Mouse (Mus musculus): ENCODE results near the gene Nxpe4.
"Not testable (repeated sequence)": the region's sequence is repeated elsewhere in the genome, so short reads cannot be mapped to it uniquely, and the experiment has no call there.

Nxpe4 gene

DNA sequence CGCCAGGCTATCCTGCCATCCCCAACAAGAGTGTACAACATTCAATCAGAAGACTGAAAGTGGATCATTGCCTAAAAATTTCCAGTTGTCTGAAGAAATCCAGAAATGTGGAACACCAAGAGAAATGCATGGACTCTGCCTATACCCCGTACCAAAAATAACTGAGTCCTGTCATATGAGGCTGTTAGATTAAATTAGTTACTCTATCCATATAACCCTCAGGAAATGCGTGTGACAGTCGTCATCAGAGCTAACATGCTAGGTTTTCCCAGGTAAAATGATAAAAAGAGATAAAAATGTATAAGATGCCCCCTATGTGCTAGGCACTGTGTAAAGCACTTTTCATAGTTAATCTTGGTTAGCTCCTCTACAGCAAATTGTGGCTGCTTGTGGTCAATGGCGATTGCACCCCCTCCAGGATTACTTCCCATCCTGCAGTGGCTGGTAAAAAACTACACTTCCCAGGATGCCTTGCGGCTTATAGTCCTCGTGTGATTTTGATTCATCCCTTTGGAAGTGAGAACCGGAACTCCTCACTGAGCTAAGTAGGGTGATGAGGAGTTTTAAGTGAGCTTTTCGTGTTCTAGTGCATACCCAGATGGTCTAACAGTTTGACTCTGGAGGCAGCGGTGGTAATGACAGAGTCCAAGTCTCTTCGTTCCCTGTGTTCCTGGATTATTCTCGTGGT is at the start of gene Nxpe4:
Nxpe4 (plus strand) TSS at position 519 of the 688 bp plus-strand sequence.
- peak in 1 of 2 experiments; percentile 5 for DNase-seq (ENCODE audit: low spot score in 2 of 2)

DNA sequence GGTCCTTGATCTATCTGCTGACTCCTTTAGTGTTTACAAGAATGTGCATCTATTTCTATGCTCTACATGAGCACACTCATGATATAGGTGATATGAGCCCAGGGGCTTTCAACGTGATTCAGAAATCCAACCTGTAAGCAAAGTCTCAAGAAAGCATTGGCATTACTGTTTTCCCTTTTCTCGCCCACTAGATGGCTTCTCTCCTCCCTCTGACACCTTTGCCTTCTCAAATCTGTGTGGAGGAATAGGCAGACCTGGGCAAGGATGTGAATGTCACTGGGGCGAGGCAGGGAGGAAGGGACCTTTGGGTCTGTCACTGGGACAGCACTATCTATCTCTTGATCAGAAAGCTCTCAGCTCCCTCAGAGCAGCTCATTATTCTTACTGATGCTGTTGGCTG is 35.0 kb upstream of the Nxpe4 start:
- no peak for DNase-seq (ENCODE audit: low spot score in 2 of 2)

- DNase-seq (ENCODE audit: low spot score in 2 of 2), result no peak
Observed at GRCm38 (mm10) chr9:48137507-48137906, 24.3 kb upstream of the Nxpe4 start.

DNA sequence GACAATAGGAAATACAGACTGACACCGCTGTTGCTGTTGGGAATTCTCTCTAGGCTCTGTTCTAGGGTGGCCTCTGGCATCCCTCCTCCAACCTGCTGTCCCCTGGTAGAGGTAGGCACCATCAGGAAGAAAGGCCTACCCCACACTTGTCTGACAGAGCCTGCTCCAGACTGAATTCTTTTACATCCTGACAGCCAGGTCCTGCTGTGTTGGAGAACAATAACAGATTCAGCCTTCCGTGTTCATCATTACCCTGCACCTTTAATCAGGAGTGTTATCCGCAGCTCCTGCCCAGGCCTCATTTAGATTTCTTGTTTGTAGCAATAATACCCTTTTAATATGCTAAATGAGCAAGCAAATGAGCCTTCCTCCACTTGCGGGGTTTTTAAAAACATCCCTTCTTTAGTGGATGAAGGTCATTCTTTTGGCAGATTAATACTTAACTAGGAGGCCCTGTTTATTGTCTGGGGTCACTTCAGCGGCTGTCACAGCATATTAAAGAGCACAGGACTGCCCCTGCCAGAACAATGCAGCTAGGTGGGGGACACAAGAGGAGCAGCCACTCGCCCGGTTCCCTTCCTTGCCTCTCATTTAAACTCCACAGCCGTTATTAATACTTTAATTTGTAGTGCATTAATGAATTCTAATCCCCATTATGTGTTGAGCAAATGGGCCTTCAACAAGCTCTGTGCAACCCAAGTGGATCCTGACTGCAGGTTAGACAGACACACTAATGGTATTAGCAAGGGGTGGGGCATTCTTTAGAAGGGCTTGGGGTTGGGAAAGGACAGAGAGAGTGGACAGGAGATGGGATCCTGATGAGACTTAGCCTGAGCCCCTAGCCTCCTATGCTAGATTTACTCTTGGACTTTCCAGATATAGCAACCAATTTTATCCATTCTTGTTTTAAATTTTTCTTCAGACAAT is 21.1 kb upstream of the Nxpe4 start:
- DNase-seq (ENCODE audit: low spot score in 2 of 2), result no peak

- no peak for DNase-seq (ENCODE audit: low spot score in 2 of 2)
Observed at GRCm38 (mm10) chr9:48142646-48143045, 19.2 kb upstream of the Nxpe4 start.

DNA sequence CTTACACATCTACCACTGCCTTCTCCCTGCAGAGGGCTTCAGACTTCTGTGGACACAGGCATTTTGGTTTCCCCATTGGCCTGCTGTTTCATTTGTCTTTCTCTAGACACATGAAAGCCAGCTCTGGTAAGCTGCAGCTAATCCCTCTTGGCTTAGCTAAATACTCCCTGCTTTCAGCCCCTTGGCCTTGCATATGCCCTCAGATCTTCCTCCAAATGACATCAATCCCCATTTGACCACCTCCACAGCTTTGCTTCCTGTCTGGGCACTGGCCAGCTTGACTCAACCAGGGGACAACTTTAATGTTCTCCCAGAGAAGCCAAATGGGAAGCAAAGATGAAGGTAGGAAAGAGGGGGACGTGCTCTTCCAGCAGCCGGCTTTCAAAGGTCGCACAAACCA is 15.1 kb upstream of the Nxpe4 start:
- DNase-seq (ENCODE audit: low spot score in 2 of 2), result no peak

- DNase-seq (ENCODE audit: low spot score in 2 of 2), result not testable (repeated sequence)
Observed at GRCm38 (mm10) chr9:48166531-48166930, 4.7 kb downstream of the Nxpe4 start.

DNA sequence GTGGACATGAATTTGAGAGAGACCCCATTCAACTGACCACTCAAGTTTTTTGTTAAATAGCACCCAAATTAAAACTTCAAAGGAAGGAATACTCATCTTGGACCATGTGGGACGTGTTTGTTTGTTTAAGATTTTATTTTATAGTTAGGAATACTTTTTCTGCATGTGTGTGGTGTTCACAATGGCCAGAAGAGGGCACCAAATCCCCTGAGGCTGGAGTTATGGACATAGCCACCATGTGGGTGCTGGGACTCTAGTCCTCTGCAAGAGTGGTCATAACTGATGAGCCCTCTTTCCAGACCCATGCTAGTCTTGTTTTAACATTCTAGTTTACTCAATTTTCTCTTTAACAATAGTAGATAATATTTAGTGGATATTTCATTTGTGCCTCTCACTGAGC is 14.9 kb downstream of the Nxpe4 start:
- DNase-seq (ENCODE audit: low spot score in 2 of 2), result peak in 1 of 2 experiments; percentile 9

DNA sequence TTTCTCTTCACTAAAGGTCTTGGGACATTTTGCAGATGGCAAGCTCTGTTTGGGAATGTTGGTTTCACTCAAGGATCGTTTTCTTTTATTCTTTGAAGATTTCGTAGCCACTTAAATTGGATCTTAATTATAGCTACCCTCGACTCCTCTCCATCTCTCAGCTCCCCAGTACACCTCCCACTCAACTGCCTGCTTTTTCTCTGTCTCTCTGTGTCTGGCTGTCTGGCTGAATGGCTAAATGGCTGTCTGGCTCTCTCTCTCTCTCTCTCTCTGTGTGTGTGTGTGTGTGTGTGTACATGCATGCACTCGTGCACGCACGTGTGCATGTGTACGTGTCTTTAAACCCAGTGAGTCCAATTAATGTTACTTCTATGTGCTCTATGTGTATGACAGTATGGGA is 19.5 kb downstream of the Nxpe4 start:
- no peak for DNase-seq (ENCODE audit: low spot score in 2 of 2)

DNA sequence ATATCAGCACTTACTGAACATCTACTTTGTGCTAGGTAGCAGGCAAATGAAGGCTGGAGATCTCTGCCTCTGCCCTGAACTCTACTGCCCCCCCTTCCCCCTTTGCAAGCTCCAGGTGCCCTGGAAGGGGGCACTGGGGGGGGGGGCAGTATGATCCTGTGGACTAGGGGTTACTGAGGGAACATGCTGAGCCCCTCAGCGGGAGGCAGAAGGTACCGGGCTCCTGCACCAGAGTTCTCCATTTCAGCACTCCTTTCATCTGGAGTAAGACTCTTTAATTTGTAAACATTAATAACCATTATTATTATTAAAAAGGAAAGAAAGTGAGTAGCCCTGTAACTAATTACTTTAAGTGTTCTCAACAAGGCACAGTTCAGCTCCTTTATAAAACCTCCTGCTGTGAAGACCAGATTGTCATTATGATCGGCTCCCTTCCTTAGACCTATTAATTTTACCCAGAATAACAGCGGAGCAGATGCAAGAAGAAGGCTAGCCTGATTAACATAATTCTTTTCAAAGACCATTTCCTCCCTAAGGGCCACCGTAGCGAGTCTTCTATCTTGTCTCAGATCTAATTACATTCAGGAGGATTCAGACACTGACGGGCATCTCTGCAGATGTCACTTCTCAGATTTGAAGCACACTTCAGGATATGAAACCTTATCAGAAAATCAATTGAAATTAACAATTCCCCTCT is 21.0 kb downstream of the Nxpe4 start:
- DNase-seq (ENCODE audit: low spot score in 2 of 2), result no peak

GRCm38 (mm10) chr9:48184319-48184718 is 22.5 kb downstream of the Nxpe4 start:
- no peak for DNase-seq (ENCODE audit: low spot score in 2 of 2)

DNA sequence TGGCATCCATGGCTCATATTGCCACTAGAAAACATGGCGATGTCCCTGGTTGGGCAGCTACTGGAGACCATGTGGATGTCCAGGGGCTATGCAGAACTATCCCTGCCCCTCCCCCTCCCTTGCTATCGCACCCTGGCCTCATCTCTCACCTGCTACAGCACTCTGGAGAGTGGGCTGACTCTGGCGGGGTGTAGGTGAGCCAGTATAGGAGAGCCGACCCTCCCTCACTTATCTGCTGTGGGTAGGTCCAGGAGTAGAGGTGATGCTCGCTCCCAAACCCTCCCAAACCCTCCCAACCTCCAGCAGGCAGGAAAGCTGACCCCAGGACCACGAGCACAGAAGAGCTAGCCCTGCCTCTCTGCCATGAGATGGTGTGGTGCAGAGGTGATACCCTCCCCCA is 27.0 kb downstream of the Nxpe4 start:
- no peak for DNase-seq (ENCODE audit: low spot score in 2 of 2)

GRCm38 (mm10) chr9:48197458-48197884 is 35.6 kb downstream of the Nxpe4 start:
- no peak for DNase-seq (ENCODE audit: low spot score in 2 of 2)

DNA sequence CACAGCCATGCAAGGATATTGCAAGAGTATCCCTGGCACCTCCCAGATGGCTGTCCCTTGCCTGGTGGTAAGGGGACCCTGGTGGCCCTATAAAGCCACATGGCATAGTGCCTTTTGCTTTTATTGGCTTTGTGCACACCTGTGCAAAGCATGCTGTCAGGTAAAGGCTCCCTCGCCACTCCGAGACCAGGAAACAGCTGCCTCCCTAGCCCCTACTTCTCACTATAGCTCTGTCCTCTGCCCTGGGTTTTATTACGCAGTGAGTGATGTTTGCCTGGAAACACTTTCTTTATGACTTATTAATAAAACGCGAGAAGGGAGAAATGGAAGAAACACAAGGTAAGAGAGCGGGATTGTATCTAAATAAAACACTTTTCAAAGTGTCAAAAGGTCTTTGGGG is 49.1 kb downstream of the Nxpe4 start:
- DNase-seq (ENCODE audit: low spot score in 2 of 2), result no peak

DNA sequence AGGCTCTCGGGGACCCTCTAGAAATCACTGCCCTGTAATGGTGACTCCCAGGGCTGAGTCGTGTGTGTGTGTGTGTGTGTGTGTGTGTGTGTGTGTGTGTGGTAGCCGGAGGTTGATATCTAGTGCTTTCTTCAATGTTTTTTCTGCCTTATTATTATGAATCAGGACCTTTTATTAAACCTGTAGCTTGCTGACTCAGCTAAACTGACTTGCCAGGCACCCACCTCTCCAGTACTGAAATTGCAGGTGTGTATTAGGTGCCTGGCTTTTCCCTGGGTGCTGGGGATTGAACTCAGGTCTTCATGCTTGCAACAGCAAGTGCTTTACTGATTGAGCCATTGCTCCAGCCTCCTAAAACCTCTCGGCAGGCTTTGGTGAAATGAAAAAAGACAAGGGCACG is 50.1 kb downstream of the Nxpe4 start:
- no peak for DNase-seq (ENCODE audit: low spot score in 2 of 2)

DNA sequence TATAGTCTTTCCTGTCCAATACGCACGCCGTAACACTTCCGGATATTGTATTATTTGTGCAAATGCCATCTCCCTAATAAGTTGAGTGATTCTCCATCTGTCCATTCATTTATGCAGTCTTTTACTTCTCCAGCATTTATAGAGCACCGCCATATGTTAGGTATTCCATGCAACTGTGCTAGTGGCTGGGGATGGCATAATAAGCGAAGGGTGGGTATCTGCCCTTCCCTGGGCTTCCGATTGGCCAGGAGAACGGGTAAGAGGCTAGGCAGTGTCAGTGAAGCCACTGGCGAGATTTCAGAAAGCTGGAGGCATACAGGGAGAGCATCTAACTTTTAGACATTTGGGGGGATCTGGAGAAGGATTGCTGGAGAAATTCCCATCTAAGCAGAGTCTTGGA is 52.9 kb downstream of the Nxpe4 start:
- no peak for DNase-seq (ENCODE audit: low spot score in 2 of 2)

- DNase-seq (ENCODE audit: low spot score in 2 of 2), result no peak
Observed at GRCm38 (mm10) chr9:48216091-48217001, 54.5 kb downstream of the Nxpe4 start.

GRCm38 (mm10) chr9:48230706-48231105 is 68.9 kb downstream of the Nxpe4 start:
- no peak for DNase-seq (ENCODE audit: low spot score in 2 of 2)

- no peak for DNase-seq (ENCODE audit: low spot score in 2 of 2)
Observed at GRCm38 (mm10) chr9:48236455-48236854, 74.6 kb downstream of the Nxpe4 start.

GRCm38 (mm10) chr9:48238153-48238755 is 76.4 kb downstream of the Nxpe4 start:
- peak in 1 of 2 experiments; percentile 42 for DNase-seq (ENCODE audit: low spot score in 2 of 2)

GRCm38 (mm10) chr9:48239461-48239860 is 77.6 kb downstream of the Nxpe4 start:
- DNase-seq (ENCODE audit: low spot score in 2 of 2), result no peak

Measured in thymus, postnatal 10 days (tissue).